Mouse (Mus musculus): ENCODE results near the gene Ppp1r36. TPM values are rescaled to one million over a fixed set of nuclear protein-coding genes. Genes with fewer than 3 reads are reported as not detected.

The Ppp1r36 gene
- polyA plus RNA-seq, 1 experiment from 2014 or later, result 4.3 TPM

GRCm38 (mm10) chr12:76401674-76402073 lies 15.7 kb upstream of the Ppp1r36 start:
- ATAC-seq (ENCODE audit: insufficient number of reproducible peaks, insufficient read depth, low FRiP score, low TSS enrichment, low read depth), result no peak

GRCm38 (mm10) chr12:76402991-76403885 lies 14.1 kb upstream of the Ppp1r36 start:
- H3K4me3 ChIP-seq (replicated peaks), result peak overlapping the region; percentile 65
- H3K4me1 ChIP-seq (replicated peaks), result peaks cover 23% of the 10 kb centered on the region
- H3K4me2 ChIP-seq, result peak overlapping the region; percentile 84
- H3K9ac ChIP-seq (replicated peaks), result peak overlapping the region; percentile 67
- H3K9me3 ChIP-seq, result no peaks in the 10 kb centered on the region
- WGBS, result under 1% methylated on average over 51 of the region's 54 CpGs
- ATAC-seq (ENCODE audit: insufficient number of reproducible peaks, insufficient read depth, low FRiP score, low TSS enrichment, low read depth), result peak; percentile 90
- H3K27me3 ChIP-seq, result peaks cover 40% of the 10 kb centered on the region
- H3K36me3 ChIP-seq, result no peaks in the 10 kb centered on the region
- peak overlapping the region; percentile 92 for H3K27ac ChIP-seq

More at GRCm38 (mm10) chr12:76401674-76402073, 15.7 kb upstream of the Ppp1r36 start:
- no peaks in the 10 kb centered on the region for H3K9me3 ChIP-seq
- 63% methylated on average over 3 of the region's 3 CpGs for WGBS
- no peak overlapping the region for H3K4me3 ChIP-seq (replicated peaks)
- no peak overlapping the region for H3K27ac ChIP-seq
- H3K27me3 ChIP-seq, result peaks cover 29% of the 10 kb centered on the region
- H3K4me1 ChIP-seq (replicated peaks), result peaks cover 18% of the 10 kb centered on the region
- no peak overlapping the region for H3K4me2 ChIP-seq
- H3K9ac ChIP-seq (replicated peaks), result no peak overlapping the region
- no peaks in the 10 kb centered on the region for H3K36me3 ChIP-seq

- peak; percentile 97 for ATAC-seq (ENCODE audit: insufficient number of reproducible peaks, insufficient read depth, low FRiP score, low TSS enrichment, low read depth)
- WGBS, result under 1% methylated on average over 54 of the region's 54 CpGs
- H3K27me3 ChIP-seq, result peaks cover 40% of the 10 kb centered on the region
- H3K27ac ChIP-seq, result peak within 1 kb of the TSS; percentile 92
- no peaks in the 10 kb centered on the region for H3K9me3 ChIP-seq
- peaks cover 23% of the 10 kb centered on the region for H3K4me1 ChIP-seq (replicated peaks)
- H3K4me2 ChIP-seq, result peak within 1 kb of the TSS; percentile 84
- peak within 1 kb of the TSS; percentile 67 for H3K9ac ChIP-seq (replicated peaks)
- peak within 1 kb of the TSS; percentile 65 for H3K4me3 ChIP-seq (replicated peaks)
- H3K36me3 ChIP-seq, result no peaks in the 10 kb centered on the region
Measured at GRCm38 (mm10) chr12:76403886-76404537, 13.3 kb upstream of the Ppp1r36 start, which contains the start of gene Hspa2. Gene Hspa2 (plus strand): TSS chr12:76404176.

GRCm38 (mm10) chr12:76404836-76405182 lies 12.5 kb upstream of the Ppp1r36 start:
- Histone ChIP-seq H3K4me2 (peak overlapping the region; percentile 84), H3K9me3 (no peaks in the 10 kb centered on the region), H3K9ac (replicated peaks) (no peak overlapping the region), H3K27ac (no peak overlapping the region), H3K27me3 (peaks cover 40% of the 10 kb centered on the region), H3K36me3 (no peaks in the 10 kb centered on the region), H3K4me3 (replicated peaks) (peak overlapping the region; percentile 65), H3K4me1 (replicated peaks) (peaks cover 29% of the 10 kb centered on the region)
- WGBS, result 6% methylated on average over 20 of the region's 20 CpGs
- ATAC-seq (ENCODE audit: insufficient number of reproducible peaks, insufficient read depth, low FRiP score, low TSS enrichment, low read depth), result no peak

- Histone ChIP-seq H3K36me3 (no peaks in the 10 kb centered on the region), H3K9me3 (no peaks in the 10 kb centered on the region), H3K27me3 (peaks cover 40% of the 10 kb centered on the region), H3K4me2 (peak overlapping the region; percentile 84), H3K4me1 (replicated peaks) (peaks cover 29% of the 10 kb centered on the region), H3K9ac (replicated peaks) (no peak overlapping the region), H3K27ac (no peak overlapping the region), H3K4me3 (replicated peaks) (peak overlapping the region; percentile 65)
- 3% methylated on average over 64 of the region's 64 CpGs for WGBS
- ATAC-seq (ENCODE audit: insufficient number of reproducible peaks, insufficient read depth, low FRiP score, low TSS enrichment, low read depth), result no peak
Measured at GRCm38 (mm10) chr12:76405183-76405970, 12.0 kb upstream of the Ppp1r36 start.

GRCm38 (mm10) chr12:76405971-76406370 lies 11.4 kb upstream of the Ppp1r36 start:
- ATAC-seq (ENCODE audit: insufficient number of reproducible peaks, insufficient read depth, low FRiP score, low TSS enrichment, low read depth), result no peak
- Histone ChIP-seq H3K4me2 (peak overlapping the region; percentile 84), H3K9me3 (no peaks in the 10 kb centered on the region), H3K36me3 (no peaks in the 10 kb centered on the region), H3K9ac (replicated peaks) (no peak overlapping the region), H3K4me1 (replicated peaks) (peaks cover 29% of the 10 kb centered on the region), H3K27me3 (peaks cover 40% of the 10 kb centered on the region), H3K27ac (no peak overlapping the region), H3K4me3 (replicated peaks) (peak overlapping the region; percentile 65)
- 3% methylated on average over 23 of the region's 23 CpGs for WGBS

GRCm38 (mm10) chr12:76407184-76407583 lies 10.2 kb upstream of the Ppp1r36 start:
- no peak overlapping the region for H3K9ac ChIP-seq (replicated peaks)
- WGBS, result 35% methylated on average over 1 of the region's 1 CpGs
- ATAC-seq (ENCODE audit: insufficient number of reproducible peaks, insufficient read depth, low FRiP score, low TSS enrichment, low read depth), result no peak

GRCm38 (mm10) chr12:76409166-76409565 lies 8.2 kb upstream of the Ppp1r36 start:
- WGBS, result 11% methylated on average over 4 of the region's 4 CpGs
- no peak overlapping the region for H3K4me2 ChIP-seq
- ATAC-seq (ENCODE audit: insufficient number of reproducible peaks, insufficient read depth, low FRiP score, low TSS enrichment, low read depth), result no peak
- no peak overlapping the region for H3K4me3 ChIP-seq (replicated peaks)
- no peak overlapping the region for H3K27ac ChIP-seq
- no peaks in the 10 kb centered on the region for H3K36me3 ChIP-seq
- H3K27me3 ChIP-seq, result peaks cover 33% of the 10 kb centered on the region
- peaks cover 24% of the 10 kb centered on the region for H3K4me1 ChIP-seq (replicated peaks)
- H3K9me3 ChIP-seq, result no peaks in the 10 kb centered on the region
- no peak overlapping the region for H3K9ac ChIP-seq (replicated peaks)

More at GRCm38 (mm10) chr12:76407184-76407583, 10.2 kb upstream of the Ppp1r36 start:
- H3K9me3 ChIP-seq, result no peaks in the 10 kb centered on the region
- H3K4me2 ChIP-seq, result no peak overlapping the region
- H3K4me3 ChIP-seq (replicated peaks), result no peak overlapping the region
- no peak overlapping the region for H3K27ac ChIP-seq
- peaks cover 38% of the 10 kb centered on the region for H3K27me3 ChIP-seq
- H3K4me1 ChIP-seq (replicated peaks), result peaks cover 29% of the 10 kb centered on the region
- no peaks in the 10 kb centered on the region for H3K36me3 ChIP-seq

- Histone ChIP-seq H3K4me3 (replicated peaks) (no peak overlapping the region), H3K36me3 (no peaks in the 10 kb centered on the region), H3K27ac (no peak overlapping the region), H3K4me2 (no peak overlapping the region), H3K4me1 (replicated peaks) (no peaks in the 10 kb centered on the region), H3K9ac (replicated peaks) (no peak overlapping the region), H3K27me3 (no peaks in the 10 kb centered on the region), H3K9me3 (0 out of 2 replicates have a peak, but pooled peaks cover 6% of the 10 kb centered on the region)
- 82% methylated on average over 12 of the region's 12 CpGs for WGBS
- ATAC-seq (ENCODE audit: insufficient number of reproducible peaks, insufficient read depth, low FRiP score, low TSS enrichment, low read depth), result no peak
Measured at GRCm38 (mm10) chr12:76415383-76416010, 1.8 kb upstream of the Ppp1r36 start.

GRCm38 (mm10) chr12:76418346-76418745 lies 1.0 kb downstream of the Ppp1r36 start:
- Histone ChIP-seq H3K27ac (no peak overlapping the region), H3K9me3 (0 out of 2 replicates have a peak, but pooled peaks cover 6% of the 10 kb centered on the region), H3K9ac (replicated peaks) (no peak overlapping the region), H3K4me2 (no peak overlapping the region), H3K4me1 (replicated peaks) (no peaks in the 10 kb centered on the region), H3K4me3 (replicated peaks) (no peak overlapping the region), H3K36me3 (no peaks in the 10 kb centered on the region), H3K27me3 (no peaks in the 10 kb centered on the region)
- no peak for ATAC-seq (ENCODE audit: insufficient number of reproducible peaks, insufficient read depth, low FRiP score, low TSS enrichment, low read depth)
- WGBS, result 90% methylated on average over 5 of the region's 5 CpGs

All from limb, embryonic 12.5 days (tissue).